Mouse (Mus musculus) embryo, embryonic 11.5 days (tissue): ENCODE results near the gene Shh.

ENCODE experiments used
- DNase-seq: peaks from one replicate; pipeline ENCODE4 v3.0.0-alpha.2; 2012; ENCODE audit warnings: low read depth, low spot score

The Shh gene

GRCm38 (mm10) chr5:28466760-28467306, at the start of gene Shh:
Gene Shh (minus strand): TSS chr5:28467256.
- DNase-seq = no peak

GRCm38 (mm10) chr5:28500792-28501439, 33.9 kb upstream of the Shh start:
- no peak for DNase-seq

- no peak for DNase-seq
Measured at GRCm38 (mm10) chr5:28498846-28499245, 31.8 kb upstream of the Shh start.

- DNase-seq = no peak
Measured at GRCm38 (mm10) chr5:28495712-28496650, 28.9 kb upstream of the Shh start.

GRCm38 (mm10) chr5:28493550-28493949, 26.5 kb upstream of the Shh start:
- no peak for DNase-seq

GRCm38 (mm10) chr5:28482991-28483390, 15.9 kb upstream of the Shh start:
- no peak for DNase-seq

- DNase-seq = no peak
Measured at GRCm38 (mm10) chr5:28481730-28482129, 14.7 kb upstream of the Shh start.

GRCm38 (mm10) chr5:28476389-28477379, 9.6 kb upstream of the Shh start:
- DNase-seq = no peak

GRCm38 (mm10) chr5:28473556-28473955, 6.5 kb upstream of the Shh start:
- no peak for DNase-seq

GRCm38 (mm10) chr5:28469525-28470202, 2.6 kb upstream of the Shh start:
- no peak for DNase-seq

GRCm38 (mm10) chr5:28466351-28466750, 705 bp downstream of the Shh start:
- no peak for DNase-seq

- DNase-seq = no peak
Measured at GRCm38 (mm10) chr5:28465526-28465925, 1.5 kb downstream of the Shh start.

GRCm38 (mm10) chr5:28465099-28465406, 2.0 kb downstream of the Shh start:
- no peak for DNase-seq

GRCm38 (mm10) chr5:28464361-28465098, 2.5 kb downstream of the Shh start:
- DNase-seq = no peak

GRCm38 (mm10) chr5:28463656-28464055, 3.4 kb downstream of the Shh start:
- no peak for DNase-seq

- no peak for DNase-seq
Measured at GRCm38 (mm10) chr5:28462741-28463590, 4.1 kb downstream of the Shh start.

- no peak for DNase-seq
Measured at GRCm38 (mm10) chr5:28461376-28461775, 5.7 kb downstream of the Shh start.

GRCm38 (mm10) chr5:28460556-28461350, 6.3 kb downstream of the Shh start:
- no peak for DNase-seq
